Mouse (Mus musculus) lung, postnatal 0 days (tissue): ENCODE data around the gene Pip5k1b.
A peak's percentile ranks its signal among the peaks of the same experiment; 100 is the strongest.

Experiments
- CTCF ChIP-seq: IDR thresholded peaks from 2 replicates; pipeline ENCODE4 v1.5.1; 2016; ENCODE audit warnings: antibody characterized with exemption, mild to moderate bottlenecking
- EP300 ChIP-seq: IDR thresholded peaks from 2 replicates; pipeline ENCODE4 v1.6.1; 2016; ENCODE audit warnings: antibody characterized with exemption, mild to moderate bottlenecking, control low read depth

DNA sequence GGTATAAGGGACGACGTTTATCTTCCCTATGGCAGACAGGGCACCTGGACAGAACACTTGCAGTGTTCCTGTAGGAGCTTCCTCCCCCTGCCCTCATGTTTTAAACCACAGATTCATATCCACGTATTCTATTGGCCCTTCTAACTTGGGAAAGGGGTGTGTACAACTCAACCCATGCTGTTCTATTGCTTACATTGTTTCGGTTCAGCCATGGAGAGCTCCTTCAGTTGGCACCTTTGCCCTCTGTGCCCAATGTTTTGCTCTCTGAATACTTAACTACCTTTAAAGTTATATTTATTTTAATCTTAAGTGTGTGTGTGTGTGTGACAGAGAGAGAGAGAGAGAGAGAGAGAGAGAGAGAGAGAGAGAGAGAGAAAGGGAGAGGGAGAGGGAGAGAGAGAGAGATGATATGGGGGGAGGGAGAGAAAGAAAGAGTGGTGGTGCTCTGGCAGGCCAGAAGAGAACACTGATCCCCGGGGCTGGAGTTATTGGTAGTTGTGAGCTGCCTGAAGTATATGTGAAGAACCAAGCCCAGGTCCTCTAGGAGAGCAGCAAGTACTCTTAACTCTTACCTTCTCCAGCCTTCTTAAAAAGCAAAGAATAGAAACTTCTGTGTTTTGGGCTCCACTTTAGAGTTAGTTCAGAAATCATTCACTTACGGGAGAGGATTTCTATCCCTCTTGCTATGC lies 234.3 kb downstream of the Pip5k1b start:
- TF ChIP-seq EP300 (0 out of 2 replicates have a peak, but pooled peaks have one; percentile 29), CTCF (no peak)
